Mouse (Mus musculus) forebrain, embryonic 11.5 days (tissue): ENCODE data around the gene Col4a3bp. TPM values are rescaled to one million over a fixed set of nuclear protein-coding genes. Genes with fewer than 3 reads are reported as not detected.

ENCODE experiments used
- ATAC-seq: fragments of 200-750 bp; cut with Nextera tagmentation; replicated peaks from 2 replicates; pipeline ENCODE4 v1.8.0; 2017; ENCODE audit warnings: moderate TSS enrichment; ENCODE audit not compliant: low FRiP score
- DNase-seq: peaks from one replicate; pipeline ENCODE4 v3.0.0-alpha.2; 2017; ENCODE audit warnings: low spot score
- H3K27ac ChIP-seq: fragments of 300-500 bp; sonication (generic); 2 replicates; pipeline ENCODE4 v1.5.1; 2014; ENCODE audit warnings: low read depth, low read length
- H3K27me3 ChIP-seq: fragments of 300-500 bp; sonication (generic); 2 replicates; pipeline ENCODE4 v1.6.1; 2014; ENCODE audit warnings: mild to moderate bottlenecking, low read length, mixed read lengths; ENCODE audit not compliant: control insufficient read depth, insufficient read depth
- H3K36me3 ChIP-seq: fragments of 300-500 bp; sonication (generic); 2 replicates; pipeline ENCODE4 v1.6.1; 2014; ENCODE audit warnings: mild to moderate bottlenecking, low read length, moderate library complexity, mixed read lengths; ENCODE audit not compliant: control insufficient read depth, insufficient read depth
- H3K4me1 ChIP-seq: fragments of 300-500 bp; sonication (generic); replicated peaks from 2 replicates; pipeline ENCODE4 v1.6.1; 2014; ENCODE audit warnings: low read length, mixed read lengths; ENCODE audit not compliant: control insufficient read depth, insufficient read depth
- H3K4me2 ChIP-seq: fragments of 300-500 bp; sonication (generic); 2 replicates; pipeline ENCODE4 v1.6.1; 2014; ENCODE audit warnings: low read depth, mild to moderate bottlenecking, low read length, moderate library complexity, mixed read lengths; ENCODE audit not compliant: severe bottlenecking
- H3K4me3 ChIP-seq: fragments of 300-500 bp; sonication (generic); 2 replicates; pipeline ENCODE4 v1.5.1; 2014; ENCODE audit warnings: low read depth, low read length
- H3K9ac ChIP-seq: fragments of 300-500 bp; sonication (generic); 2 replicates; pipeline ENCODE4 v1.6.1; 2014; ENCODE audit warnings: low read length
- H3K9me3 ChIP-seq: fragments of 300-500 bp; sonication (generic); 2 replicates; pipeline ENCODE4 v1.6.1; 2016; ENCODE audit warnings: low read length, mixed read lengths; ENCODE audit not compliant: control insufficient read depth
- WGBS: fragments of 180-500 bp; shearing (Covaris S2); extraction: QIAGEN DNeasy Blood & Tissue Kit; methylation state at CpG from one replicate; pipeline ENCODE4 v1.1.7; 2014; 5-methylcytosine and 5-hydroxymethylcytosine counted together
- polyA plus RNA-seq: library from polyadenylated mRNA; unstranded; fragments of >200 nt; fragmentation: Nextera tagmentation; extraction: Ambion mirVana; gene quantifications from 2 replicates; pipeline ENCODE4 v1.2.1, GENCODE M21; 2014

The Col4a3bp gene
- polyA plus RNA-seq, 1 experiment from 2014 or later: 8.0 TPM

GRCm38 (mm10) chr13:96670019-96670405 is 127.6 kb downstream of the Col4a3bp start:
- no peak for DNase-seq
- no peaks in the 10 kb centered on the region for H3K27me3 ChIP-seq
- WGBS: 5% methylated on average over 13 of the region's 13 CpGs

GRCm38 (mm10) chr13:96670406-96671077 is 128.1 kb downstream of the Col4a3bp start, which contains the start of gene Hmgcr:
Hmgcr (minus strand) TSS chr13:96670936.
- Histone ChIP-seq H3K27ac (peak within 1 kb of the TSS; percentile 89), H3K9ac (peak within 1 kb of the TSS; percentile 96), H3K4me1 (peaks cover 17% of the 10 kb centered on the region; the same call in 1 of the 2 replicates), H3K4me3 (peak within 1 kb of the TSS; percentile 95), H3K9me3 (no peaks in the 10 kb centered on the region), H3K4me2 (peak within 1 kb of the TSS; percentile 77), H3K36me3 (peaks cover 5% of the 10 kb centered on the region; the same call in 1 of the 2 replicates), H3K27me3 (no peaks in the 10 kb centered on the region)
- ATAC-seq (peak; percentile 100), DNase-seq (peak; percentile 99)
- under 1% methylated on average over 70 of the region's 70 CpGs for WGBS

More at GRCm38 (mm10) chr13:96670019-96670405, 127.6 kb downstream of the Col4a3bp start:
- no peak for ATAC-seq
- Histone ChIP-seq H3K4me1 (peaks cover 17% of the 10 kb centered on the region; the same call in 1 of the 2 replicates), H3K9me3 (no peaks in the 10 kb centered on the region), H3K36me3 (peaks cover 8% of the 10 kb centered on the region; the same call in 1 of the 2 replicates), H3K4me3 (peak overlapping the region; percentile 95), H3K9ac (peak overlapping the region; percentile 96), H3K27ac (peak overlapping the region; percentile 89), H3K4me2 (peak overlapping the region; percentile 77)

- DNase-seq (peak; percentile 55), ATAC-seq (no peak; the same call in 1 of the 2 replicates)
- no peaks in the 10 kb centered on the region for H3K36me3 ChIP-seq
- H3K9ac ChIP-seq: peak overlapping the region; percentile 54
- H3K27ac ChIP-seq: peak overlapping the region; percentile 83
- no peaks in the 10 kb centered on the region for H3K9me3 ChIP-seq
- H3K4me1 ChIP-seq: peaks cover 17% of the 10 kb centered on the region; the same call in 1 of the 2 replicates
- peak overlapping the region; percentile 95 for H3K4me3 ChIP-seq
- peak overlapping the region; percentile 77 for H3K4me2 ChIP-seq
- 14% methylated on average over 31 of the region's 31 CpGs for WGBS
- H3K27me3 ChIP-seq: no peaks in the 10 kb centered on the region
Observed at GRCm38 (mm10) chr13:96671078-96671905, 128.9 kb downstream of the Col4a3bp start.

- peaks cover 16% of the 10 kb centered on the region; the same call in 1 of the 2 replicates for H3K4me1 ChIP-seq
- no peak overlapping the region for H3K9ac ChIP-seq
- no peaks in the 10 kb centered on the region for H3K27me3 ChIP-seq
- no peaks in the 10 kb centered on the region for H3K36me3 ChIP-seq
- WGBS: 88% methylated on average over 5 of the region's 5 CpGs
- no peaks in the 10 kb centered on the region for H3K9me3 ChIP-seq
- no peak for DNase-seq
- ATAC-seq: no peak
- no peak overlapping the region for H3K4me3 ChIP-seq
- H3K4me2 ChIP-seq: no peak overlapping the region
- no peak overlapping the region for H3K27ac ChIP-seq
Observed at GRCm38 (mm10) chr13:96671906-96672234, 129.5 kb downstream of the Col4a3bp start.

- no peaks in the 10 kb centered on the region for H3K36me3 ChIP-seq
- no peaks in the 10 kb centered on the region for H3K27me3 ChIP-seq
- H3K4me3 ChIP-seq: no peak overlapping the region
- WGBS: 89% methylated on average over 5 of the region's 6 CpGs
- ATAC-seq (no peak), DNase-seq (no peak)
- no peaks in the 10 kb centered on the region for H3K9me3 ChIP-seq
- H3K4me1 ChIP-seq: peaks cover 12% of the 10 kb centered on the region; the same call in 1 of the 2 replicates
- no peak overlapping the region for H3K9ac ChIP-seq
- H3K27ac ChIP-seq: no peak overlapping the region
- H3K4me2 ChIP-seq: no peak overlapping the region
Observed at GRCm38 (mm10) chr13:96672276-96672675, 129.9 kb downstream of the Col4a3bp start.

DNA sequence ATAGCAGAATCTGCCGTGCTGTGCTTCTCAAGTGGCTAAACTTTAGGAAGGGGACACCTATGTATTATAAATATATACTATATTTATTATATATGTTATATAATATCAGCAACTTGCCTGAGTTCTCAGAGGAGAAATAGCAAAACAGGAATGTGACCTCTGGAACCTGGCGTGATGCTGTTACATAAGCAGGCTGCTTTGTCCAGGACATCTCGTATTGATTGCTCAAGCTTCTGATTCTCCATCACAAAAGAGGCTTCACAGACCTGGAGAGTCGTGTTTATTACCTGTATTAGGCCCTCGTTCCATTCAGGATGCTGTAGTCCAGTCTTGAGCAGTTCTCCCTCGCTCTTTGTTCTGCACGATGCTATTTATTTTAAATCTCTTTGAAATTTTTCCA is 131.4 kb downstream of the Col4a3bp start:
- no peak overlapping the region for H3K4me3 ChIP-seq
- 83% methylated on average over 7 of the region's 7 CpGs for WGBS
- H3K4me1 ChIP-seq: peaks cover 7% of the 10 kb centered on the region; the same call in 1 of the 2 replicates
- H3K27ac ChIP-seq: no peak overlapping the region
- H3K4me2 ChIP-seq: no peak overlapping the region
- H3K9ac ChIP-seq: no peak overlapping the region
- H3K27me3 ChIP-seq: no peaks in the 10 kb centered on the region
- DNase-seq: no peak
- ATAC-seq: no peak
- no peaks in the 10 kb centered on the region for H3K36me3 ChIP-seq
- no peaks in the 10 kb centered on the region for H3K9me3 ChIP-seq

GRCm38 (mm10) chr13:96675756-96676155 is 133.3 kb downstream of the Col4a3bp start:
- Histone ChIP-seq H3K4me1 (peaks cover 3% of the 10 kb centered on the region; the same call in 1 of the 2 replicates), H3K27me3 (no peaks in the 10 kb centered on the region), H3K36me3 (no peaks in the 10 kb centered on the region), H3K27ac (no peak overlapping the region), H3K4me3 (no peak overlapping the region), H3K9ac (no peak overlapping the region), H3K4me2 (no peak overlapping the region), H3K9me3 (no peaks in the 10 kb centered on the region)
- ATAC-seq (no peak), DNase-seq (no peak)
- WGBS: 77% methylated on average over 6 of the region's 6 CpGs

DNA sequence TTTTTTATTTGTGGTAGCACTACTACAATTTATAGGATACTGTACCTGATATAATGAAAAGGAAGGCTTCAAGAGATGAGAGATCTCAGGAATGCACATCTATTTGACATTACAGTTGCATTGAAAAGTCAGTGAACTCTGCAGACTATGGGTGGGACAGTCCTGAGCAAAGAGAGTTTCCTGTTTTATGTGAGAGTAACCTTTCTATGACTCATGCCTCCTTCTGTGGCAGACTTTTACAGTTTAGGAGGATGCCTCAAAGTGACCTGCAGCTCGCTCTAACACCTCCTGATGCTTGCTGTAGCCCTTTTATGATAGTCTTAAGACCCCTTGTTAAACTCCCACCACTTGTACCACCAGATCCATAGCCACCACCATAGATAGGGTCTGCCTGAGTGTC is 134.7 kb downstream of the Col4a3bp start:
- Histone ChIP-seq H3K4me2 (no peak overlapping the region), H3K36me3 (no peaks in the 10 kb centered on the region), H3K4me3 (no peak overlapping the region)

More for the DNA sequence above, 134.7 kb downstream of the Col4a3bp start:
- H3K9ac ChIP-seq: no peak overlapping the region
- no peak for ATAC-seq
- no peak for DNase-seq
- H3K4me1 ChIP-seq: no peaks in the 10 kb centered on the region
- WGBS: 83% methylated on average over 1 of the region's 1 CpGs
- no peaks in the 10 kb centered on the region for H3K9me3 ChIP-seq
- H3K27me3 ChIP-seq: no peaks in the 10 kb centered on the region
- H3K27ac ChIP-seq: no peak overlapping the region
